Mouse (Mus musculus) hindbrain, postnatal 0 days (tissue): Measurements from ENCODE around the gene Cyp4f18. TPM values are rescaled to one million over a fixed set of nuclear protein-coding genes. Genes with fewer than 3 reads are reported as not detected.

ENCODE experiments used
- ATAC-seq: fragments of 200-750 bp; cut with Nextera tagmentation; 2 replicates; pipeline ENCODE4 v1.8.0; 2017; ENCODE audit warnings: mild to moderate bottlenecking, moderate TSS enrichment, moderate library complexity
- DNase-seq: peaks from one replicate; pipeline ENCODE4 v3.0.0-alpha.2; 2015; ENCODE audit warnings: low spot score
- H3K27ac ChIP-seq: fragments of 300-500 bp; sonication (generic); 2 replicates; pipeline ENCODE4 v1.5.1; 2014; ENCODE audit warnings: mild to moderate bottlenecking
- H3K27me3 ChIP-seq: fragments of 300-500 bp; sonication (generic); 2 replicates; pipeline ENCODE4 v1.6.1; 2014; ENCODE audit warnings: low read length, mixed read lengths; ENCODE audit not compliant: insufficient read depth
- H3K36me3 ChIP-seq: fragments of 300-500 bp; sonication (generic); 2 replicates; pipeline ENCODE4 v1.6.1; 2014; ENCODE audit warnings: low read length, mixed read lengths; ENCODE audit not compliant: insufficient read depth
- H3K4me1 ChIP-seq: fragments of 300-500 bp; sonication (generic); 2 replicates; pipeline ENCODE4 v1.6.1; 2014; ENCODE audit warnings: antibody characterized with exemption, low read length, mixed read lengths; ENCODE audit not compliant: insufficient read depth
- H3K4me2 ChIP-seq: fragments of 300-500 bp; sonication (generic); 2 replicates; pipeline ENCODE4 v1.6.1; 2014; ENCODE audit warnings: low read depth, mild to moderate bottlenecking, low read length, moderate library complexity, mixed read lengths
- H3K4me3 ChIP-seq: fragments of 300-500 bp; sonication (generic); 2 replicates; pipeline ENCODE4 v1.5.1; 2014; ENCODE audit warnings: low read length
- H3K9ac ChIP-seq: fragments of 300-500 bp; sonication (generic); replicated peaks from 2 replicates; pipeline ENCODE4 v1.6.1; 2014; ENCODE audit warnings: mild to moderate bottlenecking, low read length, moderate library complexity, mixed read lengths
- H3K9me3 ChIP-seq: fragments of 300-500 bp; sonication (generic); 2 replicates; pipeline ENCODE4 v1.6.1; 2016; ENCODE audit warnings: low read length, mixed read lengths
- CTCF ChIP-seq: IDR thresholded peaks from 2 replicates; pipeline ENCODE4 v1.5.1; 2016; ENCODE audit warnings: antibody characterized with exemption, control low read depth, low read depth
- WGBS: fragments of 180-500 bp; shearing (Covaris S2); extraction: QIAGEN DNeasy Blood & Tissue Kit; methylation state at CpG from one replicate; pipeline ENCODE4 v1.1.7; 2014; 5-methylcytosine and 5-hydroxymethylcytosine counted together
- polyA plus RNA-seq: library from polyadenylated mRNA; unstranded; fragments of >200 nt; fragmentation: Nextera tagmentation; extraction: Ambion mirVana; gene quantifications from 2 replicates; pipeline ENCODE4 v1.2.1, GENCODE M21; 2015
- total RNA-seq: library from RNA; depleted of rRNA; stranded (reverse); fragments of >200 nt; gene quantifications from 2 replicates; pipeline ENCODE4 v1.2.3, GENCODE M21; 2014

Cyp4f18 gene
- total and polyA plus RNA-seq, 2 experiments from 2014 or later = 0.46 TPM; not detected in 1

DNA sequence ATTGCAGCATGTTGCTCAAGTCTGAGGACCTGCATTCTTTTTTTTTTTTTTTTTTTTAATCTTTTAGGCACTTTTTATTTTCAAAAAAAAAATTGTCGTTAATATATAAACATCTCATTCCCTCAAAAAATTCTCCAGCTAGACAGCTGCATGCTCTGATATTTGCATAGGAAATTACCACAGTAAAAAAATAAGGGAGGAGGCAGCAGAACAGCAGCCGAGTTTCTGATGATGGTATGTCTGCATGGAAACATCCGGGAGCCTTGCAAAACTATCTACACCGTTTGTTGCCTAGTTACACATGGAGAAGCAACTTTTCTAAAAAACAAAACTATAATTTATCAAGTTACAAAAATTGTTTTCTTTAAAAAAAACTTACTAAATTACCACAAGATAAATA, 28.0 kb downstream of the Cyp4f18 start:
- Histone ChIP-seq H3K9me3 (no peaks in the 10 kb centered on the region), H3K4me1 (no peaks in the 10 kb centered on the region), H3K27ac (no peak overlapping the region), H3K4me3 (no peak overlapping the region), H3K9ac (no peak overlapping the region), H3K27me3 (no peaks in the 10 kb centered on the region), H3K4me2 (no peak overlapping the region), H3K36me3 (no peaks in the 10 kb centered on the region)
- ATAC-seq = no peak
- no peak for TF ChIP-seq CTCF
- DNase-seq = no peak
- 77% methylated on average over 4 of the region's 4 CpGs for WGBS

DNA sequence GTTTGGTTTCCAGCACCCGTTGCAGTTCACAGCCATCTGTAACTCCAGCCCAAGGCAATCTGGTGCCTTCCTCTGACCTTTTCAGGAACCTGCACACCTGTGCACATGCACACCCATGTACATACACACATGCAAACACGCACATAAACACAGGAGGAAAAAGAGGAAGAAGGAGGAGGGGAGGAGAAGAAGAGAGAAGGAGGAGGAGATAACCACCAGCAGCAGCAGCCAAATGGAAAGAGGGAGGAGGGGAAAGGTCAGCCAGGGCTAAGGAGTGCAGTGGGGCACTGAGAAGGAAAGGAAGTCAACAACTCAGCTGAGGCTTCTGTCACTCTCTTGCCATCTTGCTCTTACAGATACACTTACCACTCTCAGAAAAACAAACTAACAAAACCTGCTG, 28.4 kb downstream of the Cyp4f18 start:
- no peak overlapping the region for H3K27ac ChIP-seq
- WGBS = 70% methylated on average over 2 of the region's 2 CpGs
- no peak for DNase-seq
- no peaks in the 10 kb centered on the region for H3K27me3 ChIP-seq
- no peaks in the 10 kb centered on the region for H3K4me1 ChIP-seq
- no peak overlapping the region for H3K9ac ChIP-seq
- no peak overlapping the region for H3K4me3 ChIP-seq
- no peak for ATAC-seq
- no peak for TF ChIP-seq CTCF
- no peak overlapping the region for H3K4me2 ChIP-seq
- no peaks in the 10 kb centered on the region for H3K36me3 ChIP-seq
- no peaks in the 10 kb centered on the region for H3K9me3 ChIP-seq

DNA sequence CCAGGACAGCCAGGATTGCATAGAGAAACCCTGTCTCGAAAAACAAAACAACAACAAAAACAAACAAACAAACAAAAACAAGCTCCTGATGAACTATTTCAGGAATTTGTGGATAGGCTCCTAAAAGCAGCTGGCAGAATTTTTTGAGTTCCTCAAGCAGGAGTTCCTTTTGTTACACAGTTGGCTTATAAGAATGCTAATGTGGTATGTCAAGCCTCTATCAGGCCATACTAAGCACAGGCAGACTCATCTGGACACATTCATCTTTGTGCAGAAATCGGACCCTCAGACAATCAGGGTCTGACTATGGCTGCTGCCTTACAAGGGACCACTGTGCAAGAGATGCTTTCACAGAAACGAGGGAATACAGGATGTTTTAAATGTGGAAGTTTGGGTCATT, 35.2 kb downstream of the Cyp4f18 start:
- Histone ChIP-seq H3K36me3 (no peaks in the 10 kb centered on the region), H3K9ac (no peak overlapping the region), H3K4me3 (no peak overlapping the region), H3K27ac (no peak overlapping the region), H3K27me3 (no peaks in the 10 kb centered on the region), H3K9me3 (no peaks in the 10 kb centered on the region), H3K4me1 (no peaks in the 10 kb centered on the region), H3K4me2 (no peak overlapping the region)
- DNase-seq (no peak), ATAC-seq (no peak)
- no peak for TF ChIP-seq CTCF
- 77% methylated on average over 3 of the region's 3 CpGs for WGBS

DNA sequence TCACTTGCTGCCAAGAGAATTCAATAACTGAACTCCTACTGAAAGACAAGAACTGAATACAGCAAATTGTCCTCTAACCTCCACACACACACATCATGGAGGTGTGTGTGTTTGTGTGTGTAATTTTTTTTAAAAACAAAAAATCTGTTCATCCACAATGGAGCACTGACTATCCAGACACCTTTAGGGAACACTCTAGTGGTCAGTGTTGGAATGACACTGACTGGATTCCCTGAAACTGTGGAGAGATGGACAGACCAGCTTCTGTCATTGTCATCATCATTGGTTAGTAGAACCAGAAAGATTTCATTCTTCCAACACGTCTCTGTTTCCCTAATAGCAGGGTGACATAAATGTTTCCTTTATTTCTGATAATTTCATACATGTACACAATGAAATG, 37.5 kb downstream of the Cyp4f18 start:
- Histone ChIP-seq H3K4me3 (no peak overlapping the region), H3K9ac (no peak overlapping the region), H3K9me3 (no peaks in the 10 kb centered on the region), H3K4me1 (no peaks in the 10 kb centered on the region), H3K36me3 (peaks cover 18% of the 10 kb centered on the region), H3K4me2 (no peak overlapping the region), H3K27ac (no peak overlapping the region), H3K27me3 (no peaks in the 10 kb centered on the region)
- 74% methylated on average over 1 of the region's 1 CpGs for WGBS
- DNase-seq (peak; percentile 20), ATAC-seq (no peak)
- TF ChIP-seq CTCF = peak; percentile 74

DNA sequence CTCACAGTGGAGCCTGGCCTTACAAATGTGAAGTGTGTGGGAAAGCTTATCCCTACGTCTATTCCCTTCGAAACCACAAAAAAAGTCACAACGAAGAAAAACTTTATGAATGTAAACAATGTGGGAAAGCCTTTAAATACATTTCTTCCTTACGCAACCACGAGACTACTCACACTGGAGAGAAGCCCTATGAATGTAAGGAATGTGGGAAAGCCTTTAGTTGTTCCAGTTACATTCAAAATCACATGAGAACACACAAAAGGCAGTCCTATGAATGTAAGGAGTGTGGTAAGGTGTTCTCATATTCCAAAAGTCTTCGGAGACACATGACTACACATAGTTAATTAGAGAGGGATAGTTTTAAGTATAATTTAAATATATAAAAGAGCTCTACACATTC, 40.8 kb downstream of the Cyp4f18 start:
- 0 out of 2 replicates have a peak, but pooled peaks cover 2% of the 10 kb centered on the region for H3K9me3 ChIP-seq
- H3K27me3 ChIP-seq = no peaks in the 10 kb centered on the region
- H3K27ac ChIP-seq = no peak overlapping the region
- no peak overlapping the region for H3K4me2 ChIP-seq
- ATAC-seq (no peak), DNase-seq (no peak)
- H3K4me1 ChIP-seq = no peaks in the 10 kb centered on the region
- 90% methylated on average over 6 of the region's 6 CpGs for WGBS
- no peak for TF ChIP-seq CTCF
- no peak overlapping the region for H3K4me3 ChIP-seq
- peaks cover 26% of the 10 kb centered on the region for H3K36me3 ChIP-seq
- no peak overlapping the region for H3K9ac ChIP-seq

DNA sequence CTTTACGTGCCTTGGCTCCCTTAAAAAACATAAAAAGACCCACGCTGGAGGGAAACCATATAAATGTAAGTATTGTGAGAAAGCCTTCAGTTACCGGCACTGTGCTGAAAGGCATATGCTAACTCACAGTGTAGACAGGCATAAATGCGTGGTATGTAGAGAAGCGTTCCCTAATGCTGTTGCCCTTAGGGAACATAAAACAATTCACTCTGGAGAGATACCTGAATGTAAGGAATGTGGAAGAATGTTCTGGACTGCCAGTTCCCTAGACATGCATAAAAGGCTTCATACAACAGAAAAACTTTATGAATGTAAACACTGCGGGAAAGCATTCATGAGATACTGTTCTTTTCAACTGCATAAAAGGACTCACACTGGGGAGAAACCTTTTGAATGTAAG, 41.3 kb downstream of the Cyp4f18 start:
- no peak overlapping the region for H3K4me2 ChIP-seq
- WGBS = 78% methylated on average over 6 of the region's 6 CpGs
- ATAC-seq (no peak), DNase-seq (no peak)
- no peaks in the 10 kb centered on the region for H3K27me3 ChIP-seq
- no peak overlapping the region for H3K4me3 ChIP-seq
- TF ChIP-seq CTCF = no peak
- no peaks in the 10 kb centered on the region for H3K4me1 ChIP-seq
- H3K9me3 ChIP-seq = 0 out of 2 replicates have a peak, but pooled peaks cover 2% of the 10 kb centered on the region
- H3K9ac ChIP-seq = no peak overlapping the region
- peaks cover 26% of the 10 kb centered on the region for H3K36me3 ChIP-seq
- no peak overlapping the region for H3K27ac ChIP-seq

DNA sequence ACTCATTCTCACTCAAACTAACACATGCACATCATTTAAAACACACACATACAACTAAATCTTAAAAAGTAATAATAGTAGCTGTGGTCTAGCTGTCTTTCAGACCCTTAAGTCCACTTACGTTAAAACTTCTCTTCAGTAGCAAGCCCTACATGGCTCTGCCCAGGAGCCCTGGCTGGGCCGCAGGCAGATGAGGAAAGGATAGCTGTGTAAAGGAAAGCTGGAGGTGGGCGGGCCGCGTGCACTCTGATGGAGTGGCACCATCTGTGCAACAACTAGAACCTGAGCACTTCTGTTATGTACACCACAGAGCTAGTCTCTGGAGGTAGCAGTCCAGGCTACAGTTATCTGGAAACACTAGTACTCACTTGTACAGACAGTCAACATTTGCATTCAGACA, 42.2 kb downstream of the Cyp4f18 start:
- Histone ChIP-seq H3K36me3 (peaks cover 26% of the 10 kb centered on the region), H3K4me2 (no peak overlapping the region), H3K27ac (no peak overlapping the region), H3K4me1 (no peaks in the 10 kb centered on the region), H3K4me3 (no peak overlapping the region), H3K9ac (no peak overlapping the region), H3K9me3 (0 out of 2 replicates have a peak, but pooled peaks cover 2% of the 10 kb centered on the region), H3K27me3 (no peaks in the 10 kb centered on the region)
- TF ChIP-seq CTCF = no peak
- DNase-seq (no peak), ATAC-seq (no peak)
- 96% methylated on average over 5 of the region's 5 CpGs for WGBS
